8 mouse cellular contexts compared by ENCODE assay signal in genomic region chr15:89315190-89315731, GRCm38 (mm10). TPM values are rescaled to one million over a fixed set of nuclear protein-coding genes. Genes with fewer than 3 reads are reported as not detected.
DNase-seq lines count a peak whose midpoint lies in the region; ATAC-seq and TF ChIP-seq lines count a peak whose summit lies in the region.

Sbf1 (minus strand) TSS chr15:89315311.

- peaks cover 46% of the 10 kb centered on the region for H3K79me2 ChIP-seq in MEL (ENCODE audit: control insufficient read depth, insufficient read depth, low read length, poor library complexity)

- peak within 1 kb of the TSS; percentile 88 for H3K9ac ChIP-seq in MEL (ENCODE audit: control insufficient read depth, low read depth, low read length, poor library complexity, severe bottlenecking)
- H3K9ac ChIP-seq in forebrain, postnatal 0 days = peak within 1 kb of the TSS; percentile 84
- peak within 1 kb of the TSS; percentile 94 for H3K9ac ChIP-seq in lung, embryonic 15.5 days

- peaks cover 0 to 12% of the 10 kb centered on the region in 2 experiments; a peak in 2 of 4 replicates for H3K36me3 ChIP-seq in MEL (ENCODE audit: control insufficient read depth in 1 of 2, insufficient read depth in 2 of 2, low read length in 2 of 2)
- no peaks in the 10 kb centered on the region for H3K36me3 ChIP-seq in forebrain, postnatal 0 days (ENCODE audit: insufficient read depth)
- no peaks in the 10 kb centered on the region for H3K36me3 ChIP-seq in lung, embryonic 15.5 days

- H3K9me3 ChIP-seq in MEL (replicated peaks; ENCODE audit: insufficient read depth, low read length) = no peaks in the 10 kb centered on the region
- no peaks in the 10 kb centered on the region for H3K9me3 ChIP-seq in forebrain, postnatal 0 days (ENCODE audit: low read length)
- no peaks in the 10 kb centered on the region for H3K9me3 ChIP-seq in lung, embryonic 15.5 days

- ATAC-seq in forebrain, postnatal 0 days = peak; percentile 100
- peak; percentile 100 for ATAC-seq in lung, embryonic 15.5 days (ENCODE audit: borderline replicate concordance, extremely low read depth, low FRiP score, low TSS enrichment)

- TF ChIP-seq EP300 in MEL (IDR thresholded peaks at IDR 0.05; ENCODE audit: low read depth in 1 of 2, low read length in 2 of 2) = no peak

- under 1% methylated on average over 37 of the region's 37 CpGs for WGBS in cerebellum, adult 2 months
- 3% methylated on average over 37 of the region's 37 CpGs for WGBS in forebrain, postnatal 0 days
- WGBS in lung, embryonic 15.5 days = under 1% methylated on average over 37 of the region's 37 CpGs

- TF ChIP-seq RAD21 in MEL (IDR thresholded peaks at IDR 0.05; ENCODE audit: low read depth, low read length) = no peak

- H3K4me3 ChIP-seq in MEL (ENCODE audit: control insufficient read depth in 1 of 2, insufficient read depth in 1 of 2, low read depth in 2 of 2, low read length in 2 of 2) = peak within 1 kb of the TSS; percentile 91 to 92
- peak within 1 kb of the TSS; percentile 80 for H3K4me3 ChIP-seq in cerebellum, adult 2 months (replicated peaks; ENCODE audit: insufficient read depth, low read depth, low read length)
- H3K4me3 ChIP-seq in forebrain, postnatal 0 days (ENCODE audit: low read depth, low read length) = peak within 1 kb of the TSS; percentile 87
- H3K4me3 ChIP-seq in lung, embryonic 15.5 days = peak within 1 kb of the TSS; percentile 99

- no peaks in the 10 kb centered on the region for H3K27me3 ChIP-seq in MEL (ENCODE audit: control insufficient read depth in 1 of 2, insufficient read depth in 2 of 2, low read length in 2 of 2)
- no peaks in the 10 kb centered on the region for H3K27me3 ChIP-seq in cerebellum, adult 2 months (ENCODE audit: control insufficient read depth, insufficient read depth, low read length)
- no peaks in the 10 kb centered on the region for H3K27me3 ChIP-seq in forebrain, postnatal 0 days (ENCODE audit: insufficient read depth, low read length)
- H3K27me3 ChIP-seq in lung, embryonic 15.5 days = no peaks in the 10 kb centered on the region

- peaks cover 7 to 25% of the 10 kb centered on the region in 2 experiments for H3K4me1 ChIP-seq in MEL (ENCODE audit: control insufficient read depth in 1 of 2, insufficient read depth in 2 of 2, low read length in 2 of 2)
- peaks cover 27% of the 10 kb centered on the region for H3K4me1 ChIP-seq in cerebellum, adult 2 months (ENCODE audit: control insufficient read depth, insufficient read depth, low read length)
- peaks cover 11% of the 10 kb centered on the region for H3K4me1 ChIP-seq in forebrain, postnatal 0 days (ENCODE audit: insufficient read depth)
- H3K4me1 ChIP-seq in lung, embryonic 15.5 days = peaks cover 27% of the 10 kb centered on the region

- peak within 1 kb of the TSS; percentile 36; the same call in 1 of the 2 replicates for H3K27ac ChIP-seq in MEL (ENCODE audit: control insufficient read depth, low read depth, low read length)
- peak within 1 kb of the TSS; percentile 67 for H3K27ac ChIP-seq in cerebellum, adult 2 months (ENCODE audit: insufficient read depth, low read length)
- peak within 1 kb of the TSS; percentile 62 for H3K27ac ChIP-seq in forebrain, postnatal 0 days (ENCODE audit: low read depth, low read length)
- H3K27ac ChIP-seq in lung, embryonic 15.5 days = peak within 1 kb of the TSS; percentile 42; the same call in 1 of the 2 replicates

- H3K4me2 ChIP-seq in forebrain, postnatal 0 days (ENCODE audit: low read depth) = peak within 1 kb of the TSS; percentile 68
- peak within 1 kb of the TSS; percentile 74 for H3K4me2 ChIP-seq in lung, embryonic 15.5 days

- no peak for TF ChIP-seq CTCF in MEL (IDR thresholded peaks at IDR 0.05 in 2 of 3, conservative IDR thresholded peaks at IDR 0.05 in 1 of 3; ENCODE audit: control insufficient read depth in 1 of 3, insufficient read depth in 1 of 3, low read depth in 2 of 3, low read length in 3 of 3, poor library complexity in 1 of 3, severe bottlenecking in 1 of 3)
- no peak for TF ChIP-seq CTCF in cerebellum, adult 2 months (IDR thresholded peaks at IDR 0.05; ENCODE audit: borderline replicate concordance, insufficient read depth, low read depth, low read length)
- TF ChIP-seq CTCF in forebrain, postnatal 0 days (IDR thresholded peaks at IDR 0.05; ENCODE audit: low read depth) = no peak

- TF ChIP-seq POLR2A in MEL (IDR thresholded peaks at IDR 0.05; ENCODE audit: control insufficient read depth in 1 of 2, insufficient read depth in 1 of 2, low read depth in 1 of 2, low read length in 2 of 2, poor library complexity in 1 of 2) = peak; percentile 84 to 88; a peak in 3 of 4 replicates
- peak; percentile 63; the same call in 1 of the 2 replicates for TF ChIP-seq POLR2A in cerebellum, adult 2 months (IDR thresholded peaks at IDR 0.05; ENCODE audit: borderline replicate concordance, insufficient read depth, low read length)

- DNase-seq in MEL (ENCODE audit: low read depth, low spot score) = peak; percentile 97
- peak; percentile 98 to 99 for DNase-seq in cerebellum, adult 2 months
- peak; percentile 96 for DNase-seq in forebrain, postnatal 0 days
- peak; percentile 99 for DNase-seq in heart, postnatal 4 days
- peak; percentile 96 to 98 for DNase-seq in layer of hippocampus, adult 8-10 months (ENCODE audit: low spot score in 2 of 2)
- peak; percentile 97 for DNase-seq in ovary, adult 18-20 months (ENCODE audit: low spot score)
- peak; percentile 95 for DNase-seq in thymus, postnatal 0 days (ENCODE audit: low spot score)

TF ChIP-seq in MEL, 35 proteins besides CTCF, POLR2A, EP300 and RAD21 (continues in another document):
- TF ChIP-seq JUND (IDR thresholded peaks at IDR 0.05; ENCODE audit: low read depth, low read length) (no peak), MAX (IDR thresholded peaks at IDR 0.05; ENCODE audit: low read length) (no peak; the same call in 1 of the 2 replicates), SIN3A (IDR thresholded peaks at IDR 0.05; ENCODE audit: low read length) (peak; percentile 43; the same call in 1 of the 2 replicates), GABPA (IDR thresholded peaks at IDR 0.05; ENCODE audit: low read depth, low read length) (no peak), RCOR1 (IDR thresholded peaks at IDR 0.05; ENCODE audit: low read depth, low read length) (no peak), MYB (IDR thresholded peaks at IDR 0.05; ENCODE audit: low read depth, low read length) (no peak), MAZ (IDR thresholded peaks at IDR 0.05; ENCODE audit: low read depth, low read length) (peak; percentile 38; the same call in 1 of the 2 replicates), MXI1 (IDR thresholded peaks at IDR 0.05; ENCODE audit: low read depth, low read length) (no peak; the same call in 1 of the 2 replicates), ETS1 (IDR thresholded peaks at IDR 0.05; ENCODE audit: low read depth, low read length) (no peak), NRF1 (IDR thresholded peaks at IDR 0.05; ENCODE audit: insufficient read depth, low read depth, low read length, poor library complexity, severe bottlenecking) (peak; percentile 84), KAT2A (conservative IDR thresholded peaks at IDR 0.05; ENCODE audit: low read depth, low read length) (no peak; the same call in 1 of the 2 replicates), BHLHE40 (IDR thresholded peaks at IDR 0.05; ENCODE audit: borderline replicate concordance, low read depth, low read length) (no peak), TCF12 (IDR thresholded peaks at IDR 0.05; ENCODE audit: low read depth, low read length) (no peak; the same call in 1 of the 2 replicates), ELF1 (IDR thresholded peaks at IDR 0.05; ENCODE audit: low read depth, low read length) (0 out of 2 replicates have a peak, but pooled peaks have one; percentile 5), GATA1 (IDR thresholded peaks at IDR 0.05; ENCODE audit: low read depth, low read length) (no peak), TAL1 (IDR thresholded peaks at IDR 0.05; ENCODE audit: low read length) (no peak), MYC (IDR thresholded peaks at IDR 0.05; ENCODE audit: low read depth, low read length) (no peak), NELFE (IDR thresholded peaks at IDR 0.05; ENCODE audit: low read depth, low read length) (peak; percentile 72), USF2 (IDR thresholded peaks at IDR 0.05; ENCODE audit: borderline replicate concordance in 1 of 2, insufficient read depth in 1 of 2, low read depth in 1 of 2, low read length in 2 of 2) (no peak), ZC3H11A (IDR thresholded peaks at IDR 0.05; ENCODE audit: low read depth, low read length) (no peak), TBP (IDR thresholded peaks at IDR 0.05; ENCODE audit: low read depth, low read length) (peak; percentile 37; the same call in 1 of the 2 replicates), ZMIZ1 (IDR thresholded peaks at IDR 0.05; ENCODE audit: low read depth, low read length) (peak; percentile 74; the same call in 1 of the 2 replicates), MEF2A (IDR thresholded peaks at IDR 0.05; ENCODE audit: extremely low read depth, insufficient replicate concordance, low read depth, low read length, poor library complexity, severe bottlenecking) (no peak), ZNF384 (IDR thresholded peaks at IDR 0.05; ENCODE audit: low read depth, low read length) (no peak), POLR2AphosphoS2 (IDR thresholded peaks at IDR 0.05; ENCODE audit: low read length) (peak; percentile 76), USF1 (IDR thresholded peaks at IDR 0.05; ENCODE audit: low read depth, low read length) (no peak), POLR2AphosphoS5 (IDR thresholded peaks at IDR 0.05; ENCODE audit: borderline replicate concordance, low read depth, low read length) (no peak), SMC3 (IDR thresholded peaks at IDR 0.05; ENCODE audit: low read depth, low read length) (no peak), ZKSCAN1 (IDR thresholded peaks at IDR 0.05; ENCODE audit: low read depth, low read length) (no peak), UBTF (IDR thresholded peaks at IDR 0.05; ENCODE audit: borderline replicate concordance, insufficient read depth, low read depth, low read length) (no peak), E2F4 (IDR thresholded peaks at IDR 0.05; ENCODE audit: borderline replicate concordance, low read depth, low read length) (no peak)

RNA-seq across cellular contexts. Expression of gene Sbf1, which starts in this region (rescaled TPM):
- total RNA-seq in MEL (2012; rRNA removed) = 80.4 and 84.6 TPM in 2 replicates
- polyA plus RNA-seq in MEL (2012; ENCODE audit: insufficient read depth in 1 of 2, insufficient read length in 2 of 2, low read depth in 1 of 2, low replicate concordance in 2 of 2, missing spikeins in 1 of 2) = 100 to 1,000 TPM in 1 of 2 experiments, not detected in 1; 147 TPM
- 321 and 324 TPM in 2 replicates for polyA plus RNA-seq in cerebellum, adult 2 months (2012; rRNA removed)
- 164 and 165 TPM in 2 replicates for total RNA-seq in forebrain, postnatal 0 days (2014; rRNA removed)
- 46.2 and 60.7 TPM in 2 replicates for polyA plus RNA-seq in forebrain, postnatal 0 days (2015; fragmentation: Nextera tagmentation; extraction: Ambion mirVana)
- total RNA-seq in heart, postnatal 4 days (2021) = 10 to 100 TPM; 78.6 to 83.4 TPM
- total RNA-seq in layer of hippocampus, adult 8-10 months (2022) = 100 to 1,000 TPM; 317 to 349 (median 325) TPM
- 50.3 and 53.7 TPM in 2 replicates for polyA plus RNA-seq in lung, embryonic 15.5 days (2015; fragmentation: Nextera tagmentation; extraction: Ambion mirVana)
- 50.2 and 68.3 TPM in 2 replicates for polyA plus RNA-seq in thymus, postnatal 0 days (2015; fragmentation: Nextera tagmentation; extraction: Ambion mirVana)

Comparison
In these comparisons a context has a peak if more than half of its experiments do, and no peak if none do; other contexts are left out.
1. Peak in every context shown above with its lines: DNase-seq, ATAC-seq, H3K4me3 ChIP-seq and H3K27ac ChIP-seq.